Mouse (Mus musculus): ENCODE results near the gene Lrrc7. TPM values are rescaled to one million over a fixed set of nuclear protein-coding genes. Genes with fewer than 3 reads are reported as not detected.

Lrrc7 gene
- total and polyA plus RNA-seq, 3 experiments = 0.07 TPM; not detected in 2

DNA sequence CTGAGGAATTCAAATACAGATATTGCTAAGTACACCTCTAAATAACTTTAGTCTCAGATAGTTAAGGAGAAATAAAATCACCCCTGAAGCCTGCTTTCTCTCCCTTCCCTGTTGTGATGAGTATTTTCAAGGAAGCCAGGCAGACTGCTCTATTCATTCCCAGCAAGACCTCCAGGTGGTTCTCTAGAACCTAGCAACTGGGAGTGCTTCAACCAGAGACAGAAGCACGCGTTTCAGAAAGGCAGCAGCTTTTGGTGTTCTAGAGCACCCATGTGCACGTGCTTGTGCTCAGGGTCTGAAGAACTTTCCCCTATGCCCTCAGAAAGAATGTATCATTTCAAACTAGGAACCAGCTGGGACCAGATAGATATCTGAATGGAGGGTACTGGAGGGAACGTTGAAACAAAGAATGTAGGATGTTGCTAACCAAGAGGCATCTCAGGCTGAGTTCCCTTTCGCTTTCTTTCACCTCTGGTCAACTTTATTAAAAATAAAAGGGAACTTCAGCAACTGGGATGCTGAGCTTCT is 2.8 kb downstream of the Lrrc7 start:
- DNase-seq (ENCODE audit: extremely low read depth) = no peak
- in situ Hi-C loops (cut with MboI; ENCODE audit: low pct_ligation_motif_present, low pct_unique_long_range_greater_than_20kb, low sequenced_read_pairs) = no loop called here
- Histone ChIP-seq H3K4me1 (ENCODE audit: control insufficient read depth in 1 of 2, insufficient read depth in 2 of 2) (no peaks in the 10 kb centered on the region), H3K36me3 (replicated peaks in 1 of 2; ENCODE audit: control insufficient read depth in 1 of 2, insufficient read depth in 1 of 2, low read length in 1 of 2) (no peaks in the 10 kb centered on the region), H3K79me2 (replicated peaks; ENCODE audit: control insufficient read depth, extremely low read depth, insufficient read depth, poor library complexity, severe bottlenecking) (no peaks in the 10 kb centered on the region), H3K4me2 (ENCODE audit: insufficient read depth, low read depth, poor library complexity, severe bottlenecking) (peak overlapping the region; percentile 11; the same call in 1 of the 2 replicates), H3K9me3 (replicated peaks; ENCODE audit: low read length) (peaks cover 14% of the 10 kb centered on the region), H3K27ac (ENCODE audit: insufficient read depth, low read depth) (no peak overlapping the region), H3K4me3 (replicated peaks in 1 of 3; ENCODE audit: low read depth in 2 of 3, low read length in 2 of 3, poor library complexity in 1 of 3) (no peak overlapping the region), H3K9ac (ENCODE audit: insufficient read depth, low read depth) (no peak overlapping the region), H3K27me3 (replicated peaks) (no peaks in the 10 kb centered on the region)
- dilution Hi-C loops (cut with MboI; ENCODE audit: extremely low pct_ligation_motif_present, extremely low pct_unique_long_range_greater_than_20kb, low sequenced_read_pairs) = no loop called here
- TF ChIP-seq UBTF (IDR thresholded peaks at IDR 0.05; ENCODE audit: low read depth, low read length) (no peak), BHLHE40 (IDR thresholded peaks at IDR 0.05; ENCODE audit: low read depth, low read length) (peak; percentile 51)

GRCm38 (mm10) chr3:158558631-158559030 is 3.4 kb downstream of the Lrrc7 start:
- dilution Hi-C loops (cut with MboI; ENCODE audit: extremely low pct_ligation_motif_present, extremely low pct_unique_long_range_greater_than_20kb, low sequenced_read_pairs) (no loop called here), in situ Hi-C loops (cut with MboI; ENCODE audit: low pct_ligation_motif_present, low pct_unique_long_range_greater_than_20kb, low sequenced_read_pairs) (no loop called here)
- peaks cover 14% of the 10 kb centered on the region for H3K9me3 ChIP-seq (replicated peaks; ENCODE audit: low read length)
- H3K27ac ChIP-seq (ENCODE audit: insufficient read depth, low read depth) = no peak overlapping the region
- H3K9ac ChIP-seq (ENCODE audit: insufficient read depth, low read depth) = no peak overlapping the region
- no peaks in the 10 kb centered on the region for H3K79me2 ChIP-seq (replicated peaks; ENCODE audit: control insufficient read depth, extremely low read depth, insufficient read depth, poor library complexity, severe bottlenecking)
- no peaks in the 10 kb centered on the region for H3K27me3 ChIP-seq (replicated peaks)
- no peak for TF ChIP-seq KAT2A (IDR thresholded peaks at IDR 0.05; ENCODE audit: insufficient replicate concordance, low read length)
- TF ChIP-seq TBP (conservative IDR thresholded peaks at IDR 0.05; ENCODE audit: low read depth, low read length) = no peak
- TF ChIP-seq PAX5 (IDR thresholded peaks at IDR 0.05; ENCODE audit: low read length) = no peak
- TF ChIP-seq NRF1 (IDR thresholded peaks at IDR 0.05; ENCODE audit: low read depth, low read length) = no peak
- TF ChIP-seq ZC3H11A (IDR thresholded peaks at IDR 0.05; ENCODE audit: low read depth, low read length) = no peak
- TF ChIP-seq SIN3A (IDR thresholded peaks at IDR 0.05; ENCODE audit: low read length) = no peak
- no peak overlapping the region for H3K4me3 ChIP-seq (replicated peaks in 1 of 3; ENCODE audit: low read depth in 2 of 3, low read length in 2 of 3, poor library complexity in 1 of 3)
- no peaks in the 10 kb centered on the region for H3K36me3 ChIP-seq (replicated peaks in 1 of 2; ENCODE audit: control insufficient read depth in 1 of 2, insufficient read depth in 1 of 2, low read length in 1 of 2)
- no peaks in the 10 kb centered on the region for H3K4me1 ChIP-seq (ENCODE audit: control insufficient read depth in 1 of 2, insufficient read depth in 2 of 2)
- no peak for DNase-seq (ENCODE audit: extremely low read depth)
- H3K4me2 ChIP-seq (ENCODE audit: insufficient read depth, low read depth, poor library complexity, severe bottlenecking) = no peak overlapping the region

- no peaks in the 10 kb centered on the region for H3K27me3 ChIP-seq (replicated peaks)
- no peak for DNase-seq (ENCODE audit: extremely low read depth)
- TF ChIP-seq HCFC1 (IDR thresholded peaks at IDR 0.05; ENCODE audit: low read depth, low read length) (no peak), RAD21 (IDR thresholded peaks at IDR 0.05; ENCODE audit: low read depth, low read length) (no peak), CHD1 (IDR thresholded peaks at IDR 0.05; ENCODE audit: low read depth, low read length) (no peak), MAZ (IDR thresholded peaks at IDR 0.05; ENCODE audit: low read depth, low read length) (no peak), EP300 (IDR thresholded peaks at IDR 0.05; ENCODE audit: low read length) (no peak), MAX (IDR thresholded peaks at IDR 0.05; ENCODE audit: low read length) (no peak), UBTF (IDR thresholded peaks at IDR 0.05; ENCODE audit: low read depth, low read length) (no peak), ZMIZ1 (IDR thresholded peaks at IDR 0.05; ENCODE audit: low read depth, low read length) (no peak), JUND (conservative IDR thresholded peaks at IDR 0.05; ENCODE audit: low read depth, low read length) (no peak), ZKSCAN1 (IDR thresholded peaks at IDR 0.05; ENCODE audit: borderline replicate concordance, low read depth, low read length) (no peak), TBP (conservative IDR thresholded peaks at IDR 0.05; ENCODE audit: low read depth, low read length) (no peak), SIN3A (IDR thresholded peaks at IDR 0.05; ENCODE audit: low read length) (no peak), USF1 (IDR thresholded peaks at IDR 0.05; ENCODE audit: low read depth, low read length) (no peak), RCOR1 (conservative IDR thresholded peaks at IDR 0.05; ENCODE audit: low read depth, low read length) (no peak), TCF12 (IDR thresholded peaks at IDR 0.05; ENCODE audit: low read depth, low read length) (no peak), POLR2A (IDR thresholded peaks at IDR 0.05; ENCODE audit: low read depth, low read length) (no peak), JUN (IDR thresholded peaks at IDR 0.05; ENCODE audit: insufficient read depth, low read depth, low read length) (no peak)
- H3K9ac ChIP-seq (ENCODE audit: insufficient read depth, low read depth) = no peak overlapping the region
- no peak overlapping the region for H3K4me2 ChIP-seq (ENCODE audit: insufficient read depth, low read depth, poor library complexity, severe bottlenecking)
- dilution Hi-C loops (cut with MboI; ENCODE audit: extremely low pct_ligation_motif_present, extremely low pct_unique_long_range_greater_than_20kb, low sequenced_read_pairs) (no loop called here), in situ Hi-C loops (cut with MboI; ENCODE audit: low pct_ligation_motif_present, low pct_unique_long_range_greater_than_20kb, low sequenced_read_pairs) (no loop called here)
- no peak overlapping the region for H3K4me3 ChIP-seq (replicated peaks in 1 of 3; ENCODE audit: low read depth in 2 of 3, low read length in 2 of 3, poor library complexity in 1 of 3)
- H3K9me3 ChIP-seq (replicated peaks; ENCODE audit: low read length) = no peaks in the 10 kb centered on the region
- H3K36me3 ChIP-seq (replicated peaks in 1 of 2; ENCODE audit: control insufficient read depth in 1 of 2, insufficient read depth in 1 of 2, low read length in 1 of 2) = no peaks in the 10 kb centered on the region
- no peaks in the 10 kb centered on the region for H3K79me2 ChIP-seq (replicated peaks; ENCODE audit: control insufficient read depth, extremely low read depth, insufficient read depth, poor library complexity, severe bottlenecking)
- no peak overlapping the region for H3K27ac ChIP-seq (ENCODE audit: insufficient read depth, low read depth)
- no peaks in the 10 kb centered on the region for H3K4me1 ChIP-seq (ENCODE audit: control insufficient read depth in 1 of 2, insufficient read depth in 2 of 2)
Measured at GRCm38 (mm10) chr3:158554280-158554679, 7.7 kb downstream of the Lrrc7 start.

Data from CH12.LX (cell line).